Mouse (Mus musculus): ENCODE data around the gene Vmn2r90. TPM values are rescaled to one million over a fixed set of nuclear protein-coding genes. Genes with fewer than 3 reads are reported as not detected.
"Not testable (repeated sequence)": the region's sequence is repeated elsewhere in the genome, so short reads cannot be mapped to it uniquely, and the experiment has no call there.

Gene Vmn2r90
- not detected in 2 replicates for polyA plus RNA-seq (2016; fragmentation: Nextera tagmentation; extraction: Ambion mirVana)

DNA sequence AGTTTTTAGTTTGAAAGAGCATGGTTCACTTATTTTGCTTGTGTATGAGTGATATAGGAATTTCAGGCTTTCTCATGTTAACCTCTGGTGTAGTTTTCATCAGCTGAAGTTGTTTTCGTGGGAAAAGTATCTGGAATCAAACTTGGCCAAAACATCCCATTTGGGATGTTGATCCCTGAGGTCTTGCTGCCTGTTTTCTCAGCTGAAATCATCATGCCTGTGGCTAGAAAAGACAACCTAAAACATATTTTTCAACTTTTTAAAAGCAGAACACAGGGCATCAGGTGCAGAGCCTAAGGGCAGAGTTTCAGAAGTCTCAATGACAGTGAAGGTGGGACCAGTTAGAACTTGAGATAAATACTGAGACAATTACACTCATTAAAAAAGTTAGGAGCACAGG, at the start of gene Vmn2r90:
Vmn2r90 (plus strand) TSS at position 301 of the 400 bp plus-strand sequence.
- Histone ChIP-seq H3K27me3 (ENCODE audit: low read depth, poor library complexity, severe bottlenecking) (no peaks in the 10 kb centered on the region), H3K27ac (no peak within 1 kb of the TSS), H3K9me3 (replicated peaks) (no peaks in the 10 kb centered on the region), H3K4me1 (no peaks in the 10 kb centered on the region), H3K36me3 (no peaks in the 10 kb centered on the region), H3K4me3 (no peak within 1 kb of the TSS)
- WGBS = 66% methylated on average over 1 of the region's 1 CpGs
- DNase-seq (ENCODE audit: low spot score) = no peak

DNA sequence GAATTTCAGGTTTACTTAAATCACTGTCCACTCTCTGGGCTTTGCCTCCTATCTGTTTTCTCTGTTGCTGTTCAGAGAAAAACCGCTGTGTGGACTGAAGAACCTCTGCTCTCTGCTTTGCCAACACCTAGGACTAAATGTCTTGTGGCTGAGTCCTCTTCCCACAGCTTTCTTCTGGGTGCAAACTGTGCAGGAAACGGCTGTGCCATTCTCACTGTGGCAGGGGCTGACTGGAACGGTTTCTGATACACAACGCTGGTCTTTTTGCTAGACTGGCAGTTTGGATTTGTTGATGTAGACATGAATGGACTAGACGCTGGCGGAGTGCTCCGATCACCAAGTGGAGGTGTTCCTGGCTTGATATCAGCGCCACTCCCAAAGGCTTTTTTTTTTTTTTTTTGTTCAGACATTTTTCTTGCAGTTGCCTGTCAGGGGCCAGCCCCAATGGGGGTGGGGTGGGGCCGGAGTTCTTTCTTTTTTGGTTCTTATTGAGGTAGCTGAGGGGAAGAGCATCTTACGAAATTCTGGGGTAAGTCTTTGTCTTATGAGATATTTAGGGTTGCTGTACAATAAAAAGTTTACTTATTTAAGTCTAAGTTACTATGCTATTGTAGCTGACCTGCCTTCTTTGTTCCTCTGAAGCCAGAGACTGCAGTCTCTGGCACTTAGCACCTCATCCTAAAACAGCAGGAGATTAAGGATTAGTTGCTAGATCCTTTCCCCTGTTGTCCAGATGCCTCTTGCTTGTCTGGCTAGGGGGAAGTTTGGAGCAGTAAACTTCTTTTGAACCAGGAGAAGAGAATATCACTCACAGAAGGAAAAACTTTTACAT, 48.3 kb upstream of the Vmn2r90 start:
- Histone ChIP-seq H3K27ac (no peak overlapping the region; the same call in 1 of the 2 replicates), H3K4me3 (peak overlapping the region; percentile 24; the same call in 1 of the 2 replicates), H3K27me3 (ENCODE audit: low read depth, poor library complexity, severe bottlenecking) (no peaks in the 10 kb centered on the region), H3K36me3 (no peaks in the 10 kb centered on the region), H3K9me3 (replicated peaks) (no peaks in the 10 kb centered on the region), H3K4me1 (0 out of 2 replicates have a peak, but pooled peaks cover 9% of the 10 kb centered on the region)
- 20% methylated on average over 10 of the region's 10 CpGs for WGBS
- peak; percentile 31 for DNase-seq (ENCODE audit: low spot score)

DNA sequence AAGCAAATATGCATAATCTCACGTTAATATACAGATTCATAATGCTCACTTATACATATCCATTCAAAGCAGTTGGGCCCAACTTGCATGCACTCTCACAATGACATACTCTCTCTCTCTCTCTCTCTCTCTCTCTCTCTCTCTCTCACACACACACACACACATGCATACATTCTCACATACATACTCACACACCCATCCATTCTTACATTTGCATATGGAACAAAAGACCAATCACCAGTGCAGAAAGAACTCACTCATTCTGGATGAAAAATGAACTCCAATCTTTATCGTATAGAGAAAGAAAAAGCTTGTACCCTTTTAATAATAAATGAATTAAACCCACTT, 47.7 kb upstream of the Vmn2r90 start:
- Histone ChIP-seq H3K4me3 (no peak overlapping the region), H3K36me3 (no peaks in the 10 kb centered on the region), H3K4me1 (0 out of 2 replicates have a peak, but pooled peaks cover 9% of the 10 kb centered on the region), H3K27ac (no peak overlapping the region), H3K27me3 (ENCODE audit: low read depth, poor library complexity, severe bottlenecking) (no peaks in the 10 kb centered on the region), H3K9me3 (replicated peaks) (no peaks in the 10 kb centered on the region)
- WGBS = 42% methylated on average over 2 of the region's 2 CpGs
- no peak for DNase-seq (ENCODE audit: low spot score)

DNA sequence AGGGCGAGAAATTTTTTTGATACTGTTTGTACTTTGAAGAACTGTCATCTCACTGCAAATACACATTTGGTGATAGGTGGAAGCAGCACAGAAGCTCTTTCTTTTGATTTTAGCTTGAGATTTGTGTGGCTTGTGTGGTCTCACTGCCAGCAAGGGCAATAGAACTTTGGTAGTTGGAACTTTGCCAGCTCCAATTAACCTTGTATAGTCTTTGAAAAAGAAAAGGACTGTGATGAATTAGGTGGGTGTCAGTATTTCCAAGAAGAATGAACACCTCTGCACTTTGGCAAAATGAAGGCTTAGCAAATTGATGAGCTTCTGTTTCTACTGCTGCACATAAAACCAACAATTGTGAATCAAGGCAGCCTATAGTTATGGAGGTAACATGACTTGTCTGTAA, 24.8 kb upstream of the Vmn2r90 start:
- Histone ChIP-seq H3K36me3 (no peaks in the 10 kb centered on the region), H3K27me3 (ENCODE audit: low read depth, poor library complexity, severe bottlenecking) (no peaks in the 10 kb centered on the region), H3K4me1 (no peaks in the 10 kb centered on the region), H3K9me3 (replicated peaks) (no peaks in the 10 kb centered on the region), H3K27ac (no peak overlapping the region), H3K4me3 (no peak overlapping the region)
- DNase-seq (ENCODE audit: low spot score) = no peak
- WGBS = 88% methylated on average over 1 of the region's 1 CpGs

DNA sequence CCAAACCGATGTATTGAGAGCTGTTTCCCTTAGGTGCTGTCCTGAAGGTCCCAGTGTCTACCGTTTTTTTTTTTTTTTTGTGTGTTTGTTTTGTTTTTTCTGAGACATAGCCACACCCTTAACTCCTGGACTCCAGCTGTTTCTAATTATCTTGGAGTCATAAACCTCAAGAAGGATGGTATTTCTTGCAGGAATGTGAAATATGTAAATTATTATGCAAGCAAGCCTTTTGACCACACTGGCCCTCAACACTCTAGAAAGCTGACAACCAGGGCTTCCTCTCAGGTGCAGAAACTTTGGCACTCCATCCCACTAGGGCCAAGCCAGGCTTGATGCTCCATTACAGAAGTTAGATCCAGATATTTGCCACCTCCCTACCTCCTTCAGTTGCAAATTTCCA, 12.9 kb upstream of the Vmn2r90 start:
- 62% methylated on average over 2 of the region's 2 CpGs for WGBS
- Histone ChIP-seq H3K27ac (no peak overlapping the region), H3K9me3 (replicated peaks) (no peaks in the 10 kb centered on the region), H3K36me3 (no peaks in the 10 kb centered on the region), H3K4me3 (no peak overlapping the region), H3K27me3 (ENCODE audit: low read depth, poor library complexity, severe bottlenecking) (no peaks in the 10 kb centered on the region), H3K4me1 (no peaks in the 10 kb centered on the region)
- no peak for DNase-seq (ENCODE audit: low spot score)

DNA sequence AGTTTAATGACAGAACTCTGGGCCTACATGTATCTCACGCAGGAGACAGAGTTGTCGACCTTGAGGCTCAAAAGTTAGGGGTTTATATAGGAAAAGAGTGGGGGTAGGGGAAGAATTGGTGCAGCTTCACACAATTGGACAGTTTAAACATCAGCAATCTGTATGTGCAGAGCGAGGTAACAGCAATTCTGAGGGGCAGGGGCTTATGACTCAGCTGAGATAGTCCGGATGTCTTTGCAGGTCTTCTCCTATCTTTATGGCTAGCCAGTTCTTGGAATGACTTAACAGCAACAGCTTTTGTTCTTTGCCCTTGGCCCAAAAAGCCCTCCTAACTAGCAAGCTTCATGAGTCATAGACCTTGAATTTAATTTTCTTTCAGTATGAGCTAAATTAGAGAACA, 28.8 kb downstream of the Vmn2r90 start:
- H3K4me3 ChIP-seq; H3K9me3 ChIP-seq (replicated peaks); DNase-seq (ENCODE audit: low spot score); H3K27me3 ChIP-seq (ENCODE audit: low read depth, poor library complexity, severe bottlenecking); H3K4me1 ChIP-seq; H3K36me3 ChIP-seq; H3K27ac ChIP-seq: not testable (repeated sequence)
- WGBS = 87% methylated on average over 4 of the region's 4 CpGs

DNA sequence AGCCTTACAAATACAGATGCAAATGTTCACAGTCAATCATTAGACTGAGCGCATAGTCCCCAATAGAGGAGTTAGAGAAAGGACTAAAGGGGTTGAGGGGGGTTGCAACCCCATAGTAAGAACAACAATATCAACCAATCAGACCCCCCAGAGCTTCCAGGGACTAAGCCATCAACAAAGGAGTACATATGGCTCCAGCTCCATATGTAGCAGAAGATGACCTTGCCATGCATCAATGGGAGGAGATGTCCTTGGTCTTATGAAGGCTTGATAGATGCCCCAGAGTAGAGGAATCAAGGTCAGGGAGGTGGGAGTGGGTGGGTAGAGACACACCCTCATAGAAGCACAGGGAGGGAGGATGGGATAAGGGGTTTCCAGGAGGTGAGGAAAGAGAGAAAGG, 35.1 kb downstream of the Vmn2r90 start:
- Histone ChIP-seq H3K27ac (no peak overlapping the region), H3K4me1 (no peaks in the 10 kb centered on the region), H3K27me3 (ENCODE audit: low read depth, poor library complexity, severe bottlenecking) (no peaks in the 10 kb centered on the region), H3K4me3 (no peak overlapping the region), H3K9me3 (replicated peaks) (no peaks in the 10 kb centered on the region), H3K36me3 (no peaks in the 10 kb centered on the region)
- DNase-seq (ENCODE audit: low spot score) = no peak
- WGBS = 84% methylated on average over 1 of the region's 1 CpGs

DNA sequence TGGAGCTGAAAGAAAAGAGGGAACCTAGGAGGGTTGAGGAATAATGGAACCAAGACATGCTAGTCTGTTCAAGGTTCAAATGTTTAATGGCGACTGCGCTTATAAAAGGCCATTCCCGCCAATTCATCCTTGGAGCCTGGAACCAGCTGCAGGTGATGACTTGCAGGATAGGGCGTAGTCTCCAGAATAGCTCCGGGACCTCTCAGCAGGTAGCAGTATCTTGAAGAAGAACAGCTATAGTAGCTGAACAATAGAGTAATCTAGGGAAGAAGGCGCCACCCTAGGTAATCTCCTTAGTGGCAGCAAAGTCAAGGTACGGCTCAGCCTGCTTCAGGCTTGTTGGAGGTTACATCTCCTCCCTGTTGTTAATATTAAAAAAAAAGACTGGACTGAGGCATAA, 35.8 kb downstream of the Vmn2r90 start:
- 93% methylated on average over 7 of the region's 7 CpGs for WGBS
- H3K4me1 ChIP-seq; DNase-seq (ENCODE audit: low spot score); H3K36me3 ChIP-seq; H3K27me3 ChIP-seq (ENCODE audit: low read depth, poor library complexity, severe bottlenecking); H3K9me3 ChIP-seq (replicated peaks); H3K4me3 ChIP-seq; H3K27ac ChIP-seq: not testable (repeated sequence)

DNA sequence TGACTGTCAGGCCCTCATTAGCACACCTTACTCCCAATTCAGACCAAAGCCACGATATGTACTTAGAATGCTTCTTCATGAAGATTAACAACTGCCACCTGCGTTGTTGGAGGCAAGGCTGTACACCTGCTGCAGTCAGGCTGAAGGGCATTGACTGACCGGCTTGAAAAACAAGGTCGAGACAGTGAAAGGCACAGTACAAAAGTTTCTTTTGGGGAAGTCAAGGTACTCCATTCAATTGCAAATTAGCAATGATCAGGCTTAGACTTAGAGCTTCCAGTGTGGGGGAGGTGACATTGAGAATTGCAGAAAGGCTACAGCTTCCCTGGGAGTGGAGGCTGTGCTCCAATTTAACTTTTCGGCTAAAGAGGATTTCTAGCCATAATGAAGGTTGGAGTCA, 36.4 kb downstream of the Vmn2r90 start:
- H3K27ac ChIP-seq; H3K9me3 ChIP-seq (replicated peaks); DNase-seq (ENCODE audit: low spot score); H3K4me1 ChIP-seq; H3K36me3 ChIP-seq; H3K27me3 ChIP-seq (ENCODE audit: low read depth, poor library complexity, severe bottlenecking); H3K4me3 ChIP-seq: not testable (repeated sequence)
- 91% methylated on average over 5 of the region's 5 CpGs for WGBS

DNA sequence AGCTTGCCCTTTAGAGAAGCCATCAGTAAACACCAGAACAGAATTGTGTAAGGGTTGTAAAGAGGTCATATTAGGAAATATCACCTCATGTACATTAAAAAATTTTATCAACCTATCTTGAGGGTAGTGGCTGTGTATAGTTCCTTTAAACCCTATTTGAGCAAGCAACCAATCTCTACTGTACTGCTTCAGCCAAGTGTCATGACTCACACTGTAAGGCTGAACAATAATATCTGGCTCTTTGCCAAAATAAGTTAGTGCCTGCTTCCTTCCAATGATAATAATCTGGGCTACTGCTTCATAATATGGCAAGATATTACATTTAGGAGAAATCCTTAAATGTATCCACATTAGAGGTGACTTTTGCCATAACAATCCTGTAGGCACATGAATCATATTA, 38.0 kb downstream of the Vmn2r90 start:
- not testable (repeated sequence) for H3K9me3 ChIP-seq (replicated peaks); H3K4me1 ChIP-seq; DNase-seq (ENCODE audit: low spot score); H3K36me3 ChIP-seq; H3K27ac ChIP-seq; H3K27me3 ChIP-seq (ENCODE audit: low read depth, poor library complexity, severe bottlenecking); H3K4me3 ChIP-seq

DNA sequence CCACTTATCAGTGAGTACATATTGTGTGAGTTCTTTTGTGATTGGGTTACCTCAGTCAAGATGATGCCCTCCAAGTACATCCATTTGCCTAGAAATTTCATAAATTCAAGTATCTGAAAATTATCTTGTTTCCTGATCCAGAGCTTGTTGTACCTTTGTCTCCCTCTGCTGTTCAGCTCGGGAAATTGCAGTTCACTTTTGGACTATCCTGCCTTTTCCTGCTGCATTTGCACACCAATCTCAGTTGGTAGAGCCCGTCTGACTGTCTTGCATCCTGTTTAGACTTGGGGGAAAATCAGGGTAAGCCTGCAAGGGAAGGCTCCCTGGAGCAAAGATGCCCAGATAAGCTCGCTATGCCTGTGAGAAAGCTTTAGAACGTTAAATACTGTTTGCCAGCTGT, 45.8 kb downstream of the Vmn2r90 start:
- not testable (repeated sequence) for H3K9me3 ChIP-seq (replicated peaks); H3K27me3 ChIP-seq (ENCODE audit: low read depth, poor library complexity, severe bottlenecking); H3K36me3 ChIP-seq; H3K4me3 ChIP-seq; H3K27ac ChIP-seq; H3K4me1 ChIP-seq
- WGBS = 13% methylated on average over 4 of the region's 4 CpGs
- DNase-seq (ENCODE audit: low spot score) = peak; percentile 59

DNA sequence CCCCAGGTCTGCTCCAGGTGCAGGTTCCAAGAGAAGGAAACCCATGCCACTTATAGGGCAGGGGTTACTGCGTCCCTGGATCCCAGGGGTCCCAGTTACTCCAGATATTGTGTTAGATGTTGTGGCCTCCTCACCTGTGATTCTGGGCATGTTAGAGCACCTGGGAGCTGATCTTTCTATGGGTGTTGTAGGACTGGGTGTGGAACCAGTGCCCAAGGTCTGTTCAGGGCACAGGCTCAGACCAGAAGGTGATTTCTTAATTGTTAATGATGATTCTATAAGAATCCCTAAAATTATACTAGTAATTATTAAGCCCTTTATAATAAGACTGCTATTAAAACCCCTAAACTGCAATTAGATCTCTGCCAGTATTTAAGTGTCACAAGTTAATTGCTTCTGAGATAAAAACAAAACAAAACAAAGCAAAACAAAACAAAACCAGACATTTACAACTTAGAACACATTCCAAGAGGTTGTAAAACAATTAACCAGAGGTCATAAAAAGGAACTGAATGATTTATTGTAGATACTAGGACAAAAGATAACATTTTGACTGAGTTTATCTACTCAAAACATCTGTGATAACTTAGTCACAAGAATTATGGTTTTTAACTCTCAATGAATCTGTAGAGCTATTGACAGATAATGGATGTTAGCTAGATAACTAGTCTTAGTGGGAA, 59.2 kb downstream of the Vmn2r90 start:
- 68% methylated on average over 1 of the region's 1 CpGs for WGBS
- DNase-seq (ENCODE audit: low spot score) = no peak
- Histone ChIP-seq H3K9me3 (replicated peaks) (no peaks in the 10 kb centered on the region), H3K4me1 (no peaks in the 10 kb centered on the region), H3K36me3 (no peaks in the 10 kb centered on the region), H3K27ac (no peak overlapping the region), H3K27me3 (ENCODE audit: low read depth, poor library complexity, severe bottlenecking) (no peaks in the 10 kb centered on the region), H3K4me3 (no peak overlapping the region)

DNA sequence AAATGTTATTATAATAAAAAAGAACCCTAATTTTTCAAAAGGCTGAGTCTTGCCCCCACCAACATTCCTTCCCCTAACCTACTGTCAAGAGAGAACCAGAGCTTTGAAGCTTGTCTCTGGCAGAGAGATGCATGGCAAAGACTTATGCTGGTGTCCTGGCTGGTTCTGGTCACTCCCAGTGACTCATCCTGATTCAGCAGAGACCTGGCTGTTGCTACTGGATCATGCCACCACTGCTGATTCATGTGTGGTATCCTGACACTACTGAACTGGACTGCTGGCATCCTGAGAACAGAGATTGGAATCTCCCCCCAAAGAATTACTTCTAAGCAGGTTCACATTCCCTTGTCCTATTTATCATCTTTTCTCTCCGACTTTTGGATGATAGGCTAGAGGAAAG, 60.7 kb downstream of the Vmn2r90 start:
- Histone ChIP-seq H3K9me3 (replicated peaks) (no peaks in the 10 kb centered on the region), H3K27me3 (ENCODE audit: low read depth, poor library complexity, severe bottlenecking) (no peaks in the 10 kb centered on the region), H3K4me1 (no peaks in the 10 kb centered on the region), H3K36me3 (no peaks in the 10 kb centered on the region), H3K27ac (no peak overlapping the region), H3K4me3 (no peak overlapping the region)
- DNase-seq (ENCODE audit: low spot score) = no peak
- WGBS = 46% methylated on average over 1 of the region's 1 CpGs
